Mouse (Mus musculus): ENCODE data around the gene Eln. TPM values are rescaled to one million over a fixed set of nuclear protein-coding genes. Genes with fewer than 3 reads are reported as not detected.

Gene Eln
- polyA plus RNA-seq, 1 experiment from 2014 or later, result 2.2 TPM

Other genes starting within 250 kb of the Eln start
- 6.1 and 6.8 TPM in 2 replicates for gene Clip2, start 194.9 kb downstream of the Eln start, polyA plus RNA-seq (2014; fragmentation: Nextera tagmentation; extraction: Ambion mirVana)
- not detected in 2 replicates for gene Syna, start 187.2 kb downstream of the Eln start, polyA plus RNA-seq (2014; fragmentation: Nextera tagmentation; extraction: Ambion mirVana)
- gene Rfc2, start 166.0 kb downstream of the Eln start, polyA plus RNA-seq (2014; fragmentation: Nextera tagmentation; extraction: Ambion mirVana), result 375 and 391 TPM in 2 replicates
- gene Lat2, start 132.3 kb downstream of the Eln start, polyA plus RNA-seq (2014; fragmentation: Nextera tagmentation; extraction: Ambion mirVana), result 2.2 and 3.8 TPM in 2 replicates
- gene Eif4h, start 107.8 kb downstream of the Eln start, polyA plus RNA-seq (2014; fragmentation: Nextera tagmentation; extraction: Ambion mirVana), result 493 and 540 TPM in 2 replicates
- 11.2 and 11.8 TPM in 2 replicates for gene Limk1, start 58.7 kb downstream of the Eln start, polyA plus RNA-seq (2014; fragmentation: Nextera tagmentation; extraction: Ambion mirVana)
- gene Tmem270, start 159.4 kb upstream of the Eln start, polyA plus RNA-seq (2014; fragmentation: Nextera tagmentation; extraction: Ambion mirVana), result not detected in 2 replicates
- 3.6 and 3.8 TPM in 2 replicates for gene Cldn13, start 168.2 kb upstream of the Eln start, polyA plus RNA-seq (2014; fragmentation: Nextera tagmentation; extraction: Ambion mirVana)
- 7.3 and 10.4 TPM in 2 replicates for gene Mettl27, start 185.0 kb upstream of the Eln start, polyA plus RNA-seq (2014; fragmentation: Nextera tagmentation; extraction: Ambion mirVana)
- 5.6 and 7.0 TPM in 2 replicates for gene Cldn4, start 199.6 kb upstream of the Eln start, polyA plus RNA-seq (2014; fragmentation: Nextera tagmentation; extraction: Ambion mirVana)
- gene Cldn3, start 238.9 kb upstream of the Eln start, polyA plus RNA-seq (2014; fragmentation: Nextera tagmentation; extraction: Ambion mirVana), result 4.4 and 7.3 TPM in 2 replicates